Mouse (Mus musculus): ENCODE results near the gene Anpep. TPM values are rescaled to one million over a fixed set of nuclear protein-coding genes. Genes with fewer than 3 reads are reported as not detected.

The Anpep gene
- polyA plus RNA-seq, 1 experiment: 5.6 TPM

- no peak overlapping the region for H3K4me3 ChIP-seq (ENCODE audit: insufficient read depth, low read length)
- no peak overlapping the region for H3K27ac ChIP-seq (ENCODE audit: insufficient read depth, low read length)
- no peak for TF ChIP-seq POLR2A (IDR thresholded peaks at IDR 0.05; ENCODE audit: extremely low read depth, insufficient read depth, low read length)
- TF ChIP-seq CTCF (IDR thresholded peaks at IDR 0.05; ENCODE audit: extremely low read depth, insufficient read depth, low read length): no peak
- no peaks in the 10 kb centered on the region for H3K4me1 ChIP-seq (ENCODE audit: control insufficient read depth, insufficient read depth, low read length)
Observed at GRCm38 (mm10) chr7:79869072-79869719, 8.3 kb upstream of the Anpep start.

GRCm38 (mm10) chr7:79868475-79868874, 7.6 kb upstream of the Anpep start:
- Histone ChIP-seq H3K27ac (ENCODE audit: insufficient read depth, low read length) (no peak overlapping the region), H3K4me1 (ENCODE audit: control insufficient read depth, insufficient read depth, low read length) (no peaks in the 10 kb centered on the region), H3K4me3 (ENCODE audit: insufficient read depth, low read length) (no peak overlapping the region)
- no peak for TF ChIP-seq CTCF (IDR thresholded peaks at IDR 0.05; ENCODE audit: extremely low read depth, insufficient read depth, low read length)
- TF ChIP-seq POLR2A (IDR thresholded peaks at IDR 0.05; ENCODE audit: extremely low read depth, insufficient read depth, low read length): no peak

- H3K4me3 ChIP-seq (ENCODE audit: insufficient read depth, low read length): no peak overlapping the region
- no peak overlapping the region for H3K27ac ChIP-seq (ENCODE audit: insufficient read depth, low read length)
- TF ChIP-seq CTCF (IDR thresholded peaks at IDR 0.05; ENCODE audit: extremely low read depth, insufficient read depth, low read length): no peak
- no peak for TF ChIP-seq POLR2A (IDR thresholded peaks at IDR 0.05; ENCODE audit: extremely low read depth, insufficient read depth, low read length)
- H3K4me1 ChIP-seq (ENCODE audit: control insufficient read depth, insufficient read depth, low read length): no peaks in the 10 kb centered on the region
Observed at GRCm38 (mm10) chr7:79867861-79868260, 7.0 kb upstream of the Anpep start.

- TF ChIP-seq POLR2A (IDR thresholded peaks at IDR 0.05; ENCODE audit: extremely low read depth, insufficient read depth, low read length): no peak
- no peak overlapping the region for H3K4me3 ChIP-seq (ENCODE audit: insufficient read depth, low read length)
- H3K27ac ChIP-seq (ENCODE audit: insufficient read depth, low read length): no peak overlapping the region
- H3K4me1 ChIP-seq (ENCODE audit: control insufficient read depth, insufficient read depth, low read length): no peaks in the 10 kb centered on the region
Observed at GRCm38 (mm10) chr7:79866294-79867000, 5.6 kb upstream of the Anpep start.

- Histone ChIP-seq H3K4me3 (ENCODE audit: insufficient read depth, low read length) (no peak overlapping the region), H3K4me1 (ENCODE audit: control insufficient read depth, insufficient read depth, low read length) (no peaks in the 10 kb centered on the region), H3K27ac (ENCODE audit: insufficient read depth, low read length) (no peak overlapping the region)
- no peak for TF ChIP-seq CTCF (IDR thresholded peaks at IDR 0.05; ENCODE audit: extremely low read depth, insufficient read depth, low read length)
- TF ChIP-seq POLR2A (IDR thresholded peaks at IDR 0.05; ENCODE audit: extremely low read depth, insufficient read depth, low read length): no peak
Observed at GRCm38 (mm10) chr7:79861794-79862193, 935 bp upstream of the Anpep start.

- no peaks in the 10 kb centered on the region for H3K4me1 ChIP-seq (ENCODE audit: control insufficient read depth, insufficient read depth, low read length)
- no peak overlapping the region for H3K4me3 ChIP-seq (ENCODE audit: insufficient read depth, low read length)
- TF ChIP-seq CTCF (IDR thresholded peaks at IDR 0.05; ENCODE audit: extremely low read depth, insufficient read depth, low read length) (no peak), POLR2A (IDR thresholded peaks at IDR 0.05; ENCODE audit: extremely low read depth, insufficient read depth, low read length) (no peak)
- H3K27ac ChIP-seq (ENCODE audit: insufficient read depth, low read length): no peak overlapping the region
Observed at GRCm38 (mm10) chr7:79858956-79859630, 1.8 kb downstream of the Anpep start.

- Histone ChIP-seq H3K4me3 (ENCODE audit: insufficient read depth, low read length) (no peak overlapping the region), H3K27ac (ENCODE audit: insufficient read depth, low read length) (no peak overlapping the region), H3K4me1 (ENCODE audit: control insufficient read depth, insufficient read depth, low read length) (no peaks in the 10 kb centered on the region)
- TF ChIP-seq CTCF (IDR thresholded peaks at IDR 0.05; ENCODE audit: extremely low read depth, insufficient read depth, low read length): no peak
- no peak for TF ChIP-seq POLR2A (IDR thresholded peaks at IDR 0.05; ENCODE audit: extremely low read depth, insufficient read depth, low read length)
Observed at GRCm38 (mm10) chr7:79858202-79858934, 2.5 kb downstream of the Anpep start.

GRCm38 (mm10) chr7:79856305-79856704, 4.6 kb downstream of the Anpep start:
- TF ChIP-seq CTCF (IDR thresholded peaks at IDR 0.05; ENCODE audit: extremely low read depth, insufficient read depth, low read length) (no peak), POLR2A (IDR thresholded peaks at IDR 0.05; ENCODE audit: extremely low read depth, insufficient read depth, low read length) (no peak)
- Histone ChIP-seq H3K4me1 (ENCODE audit: control insufficient read depth, insufficient read depth, low read length) (no peaks in the 10 kb centered on the region), H3K4me3 (ENCODE audit: insufficient read depth, low read length) (no peak overlapping the region), H3K27ac (ENCODE audit: insufficient read depth, low read length) (no peak overlapping the region)

Measured in cortical plate, adult 2 months (tissue).